Mouse (Mus musculus) forebrain, embryonic 10.5 days (tissue): ENCODE data around the gene Bach2. TPM values are rescaled to one million over a fixed set of nuclear protein-coding genes. Genes with fewer than 3 reads are reported as not detected.

Source experiments
- DNase-seq: peaks from one replicate; pipeline ENCODE4 v3.0.0-alpha.2; 2017; ENCODE audit warnings: low spot score; ENCODE audit errors: extremely low spot score
- H3K27ac ChIP-seq: fragments of 300-500 bp; sonication (generic); 2 replicates; pipeline ENCODE4 v1.5.1; 2016; ENCODE audit warnings: mild to moderate bottlenecking
- H3K27me3 ChIP-seq: fragments of 300-500 bp; sonication (generic); 2 replicates; pipeline ENCODE4 v1.6.1; 2016; ENCODE audit warnings: mild to moderate bottlenecking; ENCODE audit not compliant: poor library complexity, severe bottlenecking
- H3K36me3 ChIP-seq: fragments of 300-500 bp; sonication (generic); replicated peaks from 2 replicates; pipeline ENCODE4 v1.6.1; 2016; ENCODE audit warnings: mild to moderate bottlenecking, moderate library complexity
- H3K4me1 ChIP-seq: fragments of 300-500 bp; sonication (generic); 2 replicates; pipeline ENCODE4 v1.6.1; 2016
- H3K4me3 ChIP-seq: fragments of 300-500 bp; sonication (generic); 2 replicates; pipeline ENCODE4 v1.5.1; 2016; ENCODE audit warnings: mild to moderate bottlenecking, moderate library complexity
- H3K9me3 ChIP-seq: fragments of 300-500 bp; sonication (generic); 2 replicates; pipeline ENCODE4 v1.6.1; 2016; ENCODE audit warnings: mild to moderate bottlenecking, moderate library complexity
- WGBS: fragments of 180-500 bp; shearing (Covaris S2); methylation state at CpG from one replicate; pipeline ENCODE4 v1.1.7; 2016; 5-methylcytosine and 5-hydroxymethylcytosine counted together
- polyA plus RNA-seq: library from polyadenylated mRNA; unstranded; fragments of >200 nt; fragmentation: Nextera tagmentation; extraction: Ambion mirVana; gene quantifications from 2 replicates; pipeline ENCODE4 v1.2.1, GENCODE M21; 2016

The Bach2 gene
- polyA plus RNA-seq, 1 experiment from 2014 or later: 7.1 TPM

DNA sequence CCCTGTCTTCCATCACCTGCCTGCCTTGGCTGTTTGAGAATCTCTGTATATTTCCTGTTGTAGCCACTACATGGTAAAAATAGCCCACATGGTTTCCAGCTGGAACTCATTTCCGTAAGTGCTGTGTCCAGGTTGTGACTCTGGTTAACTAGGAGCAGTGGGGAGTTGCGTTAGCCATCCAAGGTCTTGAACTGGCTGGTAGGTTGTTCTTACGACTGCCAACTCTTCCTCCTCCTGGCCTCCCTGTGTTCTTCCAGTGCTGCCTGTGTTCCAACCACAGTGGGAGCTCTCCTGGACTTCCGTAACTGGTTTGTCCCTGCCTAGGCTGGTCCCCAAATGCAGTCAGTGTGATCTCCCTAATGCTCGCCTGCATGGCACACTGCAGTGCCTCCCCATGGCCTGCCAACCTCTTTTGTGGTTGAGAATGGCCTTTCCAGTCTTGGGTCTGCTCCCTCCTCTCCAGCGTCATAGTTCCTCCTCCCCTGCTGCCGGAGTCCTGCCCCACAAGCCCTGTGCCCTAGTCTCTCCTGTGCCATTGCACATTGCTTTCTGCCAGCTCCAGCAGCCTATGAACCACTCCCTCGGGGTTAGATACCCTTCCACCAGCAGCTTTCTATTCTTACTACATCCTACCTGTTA is 298.4 kb downstream of the Bach2 start:
- Histone ChIP-seq H3K27ac (peak overlapping the region; percentile 62), H3K36me3 (no peaks in the 10 kb centered on the region), H3K9me3 (no peaks in the 10 kb centered on the region), H3K27me3 (peaks cover 6% of the 10 kb centered on the region), H3K4me1 (peaks cover 47% of the 10 kb centered on the region), H3K4me3 (no peak overlapping the region)
- DNase-seq: no peak
- WGBS: 76% methylated on average over 8 of the region's 8 CpGs

DNA sequence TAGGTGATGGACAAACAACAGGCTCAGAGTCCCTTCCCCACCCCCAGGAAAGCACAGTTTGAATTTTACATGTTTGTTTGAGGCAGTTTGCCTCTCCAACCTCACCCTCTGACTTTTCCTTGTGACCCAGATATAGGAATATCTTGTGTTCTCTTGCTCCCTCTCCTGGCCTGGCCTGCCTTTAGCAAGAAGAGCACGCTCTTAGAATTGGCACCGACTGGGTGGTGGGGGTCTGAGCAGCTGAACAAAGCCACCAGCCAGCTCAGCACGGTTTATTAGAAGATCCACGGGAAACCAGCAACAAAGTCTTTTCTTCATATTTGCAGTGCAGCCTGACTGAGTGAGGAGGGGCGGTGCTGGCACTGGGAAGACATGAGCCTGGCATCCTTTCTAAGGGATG is 299.5 kb downstream of the Bach2 start:
- H3K27ac ChIP-seq: peak overlapping the region; percentile 65; the same call in 1 of the 2 replicates
- WGBS: 17% methylated on average over 5 of the region's 5 CpGs

DNA sequence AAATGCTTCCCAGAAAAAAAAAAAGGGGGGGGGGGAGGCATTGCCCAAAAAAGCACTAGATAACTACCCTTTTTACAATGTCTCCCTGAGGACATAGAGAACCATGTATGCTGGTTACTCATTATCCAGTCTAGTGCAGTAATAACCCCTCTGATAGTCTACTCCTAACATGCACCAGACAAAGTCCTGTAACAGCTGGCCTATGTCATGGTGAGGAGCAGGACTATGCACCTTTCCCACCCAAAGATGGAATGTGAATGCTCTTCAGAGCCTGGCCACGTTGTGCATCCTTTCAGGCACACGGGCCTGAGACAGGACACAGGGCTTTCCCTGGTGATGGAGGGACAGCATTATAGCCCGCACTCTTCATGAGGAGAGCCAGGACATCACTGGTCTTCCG is 299.9 kb downstream of the Bach2 start:
- 84% methylated on average over 4 of the region's 4 CpGs for WGBS
- Histone ChIP-seq H3K4me3 (no peak overlapping the region), H3K27me3 (peaks cover 6% of the 10 kb centered on the region), H3K4me1 (peaks cover 33% of the 10 kb centered on the region), H3K9me3 (no peaks in the 10 kb centered on the region), H3K36me3 (no peaks in the 10 kb centered on the region), H3K27ac (peak overlapping the region; percentile 65; the same call in 1 of the 2 replicates)
- no peak for DNase-seq

More for the DNA sequence above, 299.5 kb downstream of the Bach2 start:
- Histone ChIP-seq H3K4me3 (no peak overlapping the region), H3K9me3 (no peaks in the 10 kb centered on the region), H3K27me3 (peaks cover 6% of the 10 kb centered on the region), H3K4me1 (peaks cover 36% of the 10 kb centered on the region), H3K36me3 (no peaks in the 10 kb centered on the region)
- DNase-seq: peak; percentile 64

DNA sequence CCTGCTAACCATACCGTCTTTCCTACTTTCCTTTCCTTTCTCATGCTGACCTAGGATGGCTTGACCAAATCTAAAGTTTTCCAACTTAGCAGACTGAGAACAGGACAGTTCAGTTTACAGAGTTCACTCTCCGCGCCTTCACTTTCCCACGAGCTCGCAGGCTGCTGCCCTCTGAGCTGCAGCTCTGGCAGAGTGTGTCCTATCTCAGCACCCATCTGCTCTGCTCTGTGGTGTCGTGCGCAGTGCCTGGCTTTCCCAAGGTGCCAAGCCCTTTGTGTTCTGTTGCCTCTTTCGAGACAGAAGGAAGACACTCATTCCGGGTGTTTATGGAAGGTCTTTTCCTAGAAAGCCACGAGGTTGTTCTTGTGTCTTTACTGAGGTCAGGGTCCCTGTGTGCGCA is 300.4 kb downstream of the Bach2 start:
- Histone ChIP-seq H3K4me1 (peaks cover 30% of the 10 kb centered on the region), H3K9me3 (no peaks in the 10 kb centered on the region), H3K27me3 (peaks cover 6% of the 10 kb centered on the region), H3K4me3 (no peak overlapping the region), H3K36me3 (no peaks in the 10 kb centered on the region), H3K27ac (no peak overlapping the region)
- no peak for DNase-seq
- WGBS: 89% methylated on average over 11 of the region's 11 CpGs

DNA sequence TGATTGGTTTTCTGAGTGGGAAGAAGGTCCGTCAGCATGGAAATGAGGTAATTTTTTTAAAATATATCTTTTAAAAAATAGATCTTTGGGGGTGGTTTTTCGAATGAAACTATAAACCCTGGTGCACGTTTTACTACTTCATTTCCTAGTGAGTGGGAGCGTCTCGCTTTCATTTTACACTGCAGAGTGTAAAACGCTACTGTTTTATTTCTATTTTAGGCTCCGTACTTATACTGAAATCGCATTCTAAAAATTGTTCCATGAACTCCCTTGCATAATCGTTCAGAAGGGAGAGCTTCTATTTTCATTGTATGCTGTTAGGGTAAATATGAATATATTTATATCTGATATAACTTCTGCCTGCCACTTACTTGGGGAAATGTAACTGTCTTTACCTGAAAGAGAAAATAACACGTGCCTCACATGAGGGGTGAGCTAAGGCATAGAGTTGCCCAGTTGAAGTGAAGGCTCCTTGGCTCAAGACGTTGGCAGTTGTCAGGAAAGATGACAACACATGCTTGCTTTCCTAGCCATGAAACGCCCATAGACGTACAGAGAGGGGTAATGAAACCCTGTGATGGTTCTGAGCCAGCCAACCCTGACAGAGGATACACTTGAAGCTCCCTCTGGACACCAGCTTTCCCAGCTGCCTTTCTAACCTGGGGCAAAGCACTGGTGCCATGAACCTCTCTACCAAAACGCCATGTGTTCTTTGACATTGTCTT is 306.4 kb downstream of the Bach2 start:
- Histone ChIP-seq H3K27ac (no peak overlapping the region), H3K27me3 (no peaks in the 10 kb centered on the region), H3K36me3 (no peaks in the 10 kb centered on the region), H3K9me3 (0 out of 2 replicates have a peak, but pooled peaks cover 4% of the 10 kb centered on the region), H3K4me3 (no peak overlapping the region), H3K4me1 (peaks cover 4% of the 10 kb centered on the region; the same call in 1 of the 2 replicates)
- no peak for DNase-seq
- WGBS: 93% methylated on average over 14 of the region's 14 CpGs

DNA sequence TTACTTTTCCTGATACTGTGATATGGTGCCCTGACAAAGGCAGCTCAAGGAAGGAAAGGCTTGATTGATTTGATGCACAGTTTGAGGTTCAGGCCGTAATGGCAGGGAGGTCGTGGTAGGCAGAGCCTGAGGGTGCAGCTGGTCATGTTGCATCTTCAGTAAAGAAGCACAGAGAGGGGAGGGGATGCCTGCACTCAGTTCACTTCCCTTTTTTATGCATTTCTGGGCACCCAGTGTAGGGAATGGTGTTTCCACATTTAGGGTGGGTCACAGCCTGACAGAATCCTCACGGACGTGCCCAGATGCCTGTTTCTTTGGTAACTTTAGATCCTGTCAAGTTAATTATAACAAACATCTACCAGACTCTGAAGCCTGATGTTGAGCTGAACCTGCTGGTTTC is 306.9 kb downstream of the Bach2 start:
- WGBS: 87% methylated on average over 4 of the region's 4 CpGs
- Histone ChIP-seq H3K27me3 (no peaks in the 10 kb centered on the region), H3K27ac (no peak overlapping the region), H3K9me3 (0 out of 2 replicates have a peak, but pooled peaks cover 4% of the 10 kb centered on the region), H3K4me1 (peaks cover 4% of the 10 kb centered on the region; the same call in 1 of the 2 replicates), H3K4me3 (no peak overlapping the region), H3K36me3 (no peaks in the 10 kb centered on the region)
- DNase-seq: no peak

DNA sequence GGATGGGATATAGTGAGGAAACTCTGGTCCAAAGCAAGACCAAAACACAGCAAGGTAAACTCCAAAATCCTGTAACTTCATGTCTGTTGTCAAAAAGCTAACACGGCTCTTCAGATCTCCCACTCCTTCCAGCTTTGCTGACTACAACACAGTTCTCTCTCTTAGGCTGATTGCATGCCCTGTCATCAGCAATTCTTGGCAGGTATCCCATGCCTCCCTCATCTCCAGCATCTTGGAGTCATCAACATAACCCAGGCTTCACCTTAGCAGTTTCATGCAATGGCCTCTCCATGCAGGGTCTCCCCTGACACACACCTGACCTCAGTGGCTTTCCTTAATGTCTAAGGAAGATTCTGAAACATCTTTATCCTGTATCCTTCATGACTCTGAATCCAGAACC is 310.5 kb downstream of the Bach2 start:
- no peak for DNase-seq
- H3K4me3 ChIP-seq: no peak overlapping the region
- no peaks in the 10 kb centered on the region for H3K36me3 ChIP-seq
- no peak overlapping the region for H3K27ac ChIP-seq
- H3K27me3 ChIP-seq: no peaks in the 10 kb centered on the region
- 0 out of 2 replicates have a peak, but pooled peaks cover 4% of the 10 kb centered on the region for H3K9me3 ChIP-seq
- WGBS: 88% methylated on average over 1 of the region's 1 CpGs
- peaks cover 10% of the 10 kb centered on the region; the same call in 1 of the 2 replicates for H3K4me1 ChIP-seq

DNA sequence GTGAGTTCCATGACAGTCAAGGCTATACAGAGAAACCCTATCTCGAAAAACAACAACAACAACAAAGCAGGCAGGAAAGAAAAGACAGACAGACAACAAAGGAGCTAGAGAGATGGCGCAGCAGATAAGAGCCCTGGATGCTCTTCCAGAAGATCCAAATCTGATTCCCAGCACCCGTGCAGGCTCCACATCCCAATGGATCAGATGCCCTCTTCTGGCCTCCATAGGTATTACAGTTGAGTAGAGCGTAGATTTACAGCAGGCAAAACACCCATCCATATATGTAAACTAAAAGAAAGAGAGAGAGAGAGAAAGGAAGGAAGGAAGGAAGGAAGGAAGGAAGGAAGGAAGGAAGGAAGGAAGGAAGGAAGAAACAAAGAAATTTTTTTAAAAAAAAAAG is 312.7 kb downstream of the Bach2 start:
- Histone ChIP-seq H3K4me1 (peaks cover 12% of the 10 kb centered on the region; the same call in 1 of the 2 replicates), H3K27me3 (no peaks in the 10 kb centered on the region), H3K27ac (no peak overlapping the region), H3K9me3 (0 out of 2 replicates have a peak, but pooled peaks cover 4% of the 10 kb centered on the region), H3K36me3 (no peaks in the 10 kb centered on the region), H3K4me3 (no peak overlapping the region)
- DNase-seq: no peak
- 47% methylated on average over 4 of the region's 4 CpGs for WGBS

DNA sequence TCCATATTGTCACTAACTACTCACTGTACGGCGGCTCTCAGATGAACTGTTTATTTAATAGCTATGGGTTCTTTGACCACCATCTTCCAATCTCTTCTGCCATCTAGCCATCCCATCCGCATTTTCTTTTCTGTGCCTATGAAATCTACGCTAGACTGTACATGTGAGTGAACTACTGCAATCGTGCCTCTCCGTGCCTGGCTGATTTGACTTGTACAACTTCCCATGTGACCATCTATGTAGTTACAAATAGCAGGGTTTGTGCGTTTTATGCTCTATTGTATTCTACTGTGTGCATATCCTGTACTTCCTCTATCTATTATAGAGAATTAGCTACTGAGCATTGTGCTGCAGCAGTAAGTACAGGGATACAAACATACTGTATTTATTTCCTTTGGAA is 316.9 kb downstream of the Bach2 start:
- peaks cover 13% of the 10 kb centered on the region for H3K4me1 ChIP-seq
- no peak overlapping the region for H3K27ac ChIP-seq
- WGBS: 92% methylated on average over 7 of the region's 7 CpGs
- H3K9me3 ChIP-seq: no peaks in the 10 kb centered on the region
- H3K4me3 ChIP-seq: no peak overlapping the region
- no peak for DNase-seq
- no peaks in the 10 kb centered on the region for H3K36me3 ChIP-seq
- no peaks in the 10 kb centered on the region for H3K27me3 ChIP-seq

DNA sequence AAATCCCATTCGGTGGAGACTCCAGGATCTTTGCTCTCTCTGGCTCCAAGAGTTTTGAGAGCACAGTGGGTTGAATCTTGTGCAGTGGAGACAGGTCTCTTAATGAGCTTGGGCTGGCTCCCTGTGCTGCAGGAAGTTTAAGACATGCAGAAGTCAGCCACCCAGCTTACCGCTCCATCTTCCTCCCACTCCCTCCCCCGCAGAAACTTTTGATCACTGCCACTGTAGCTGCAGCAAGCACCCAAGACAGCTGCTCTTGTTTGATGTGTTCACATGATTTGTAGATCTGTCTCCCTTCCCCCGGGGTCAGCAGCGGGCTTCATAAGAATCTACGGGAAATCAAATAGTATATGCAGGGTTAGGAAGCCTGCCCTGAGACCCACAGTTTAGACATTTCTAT is 321.6 kb downstream of the Bach2 start:
- Histone ChIP-seq H3K27me3 (no peaks in the 10 kb centered on the region), H3K4me3 (no peak overlapping the region), H3K9me3 (no peaks in the 10 kb centered on the region), H3K4me1 (peaks cover 26% of the 10 kb centered on the region), H3K36me3 (peaks cover 27% of the 10 kb centered on the region), H3K27ac (no peak overlapping the region)
- no peak for DNase-seq
- WGBS: 75% methylated on average over 6 of the region's 6 CpGs

DNA sequence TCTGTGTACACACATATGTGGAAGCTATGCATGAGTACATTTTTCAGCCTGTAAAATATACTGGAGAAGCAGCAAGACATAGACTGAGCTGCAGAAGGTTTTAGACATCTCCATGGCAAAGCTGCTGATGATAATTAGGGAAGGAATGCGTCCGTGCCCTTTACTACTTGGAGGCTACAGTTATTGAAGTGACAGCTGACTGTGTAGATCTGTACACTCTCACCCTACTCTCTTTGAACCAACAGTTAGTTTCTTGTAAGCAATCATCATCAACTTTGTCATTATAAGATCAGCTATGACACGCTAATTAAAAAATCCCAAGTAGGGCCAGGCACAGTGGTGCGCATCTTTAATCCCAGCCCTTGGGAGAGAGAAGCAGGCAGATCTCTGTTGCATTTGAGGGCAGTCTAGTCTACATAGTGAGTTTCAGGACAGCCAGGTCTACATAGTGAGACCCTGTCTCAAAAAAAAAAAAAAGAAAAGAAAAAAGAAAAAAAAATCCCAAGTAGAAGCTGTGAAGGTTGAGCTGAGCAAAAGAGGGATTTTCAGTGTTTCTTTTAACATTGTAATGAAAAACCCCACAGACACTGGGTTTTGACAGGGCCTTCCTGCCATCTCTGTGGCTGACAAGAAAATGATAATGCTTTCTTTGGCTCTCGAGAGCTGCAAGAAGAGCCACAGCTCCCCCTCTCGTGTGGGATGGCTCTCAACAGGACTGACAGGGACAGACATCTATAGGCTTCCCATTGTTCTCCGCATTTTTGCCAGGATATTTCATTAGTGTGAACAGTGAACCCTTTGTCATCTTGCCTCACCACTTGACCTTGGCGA is 322.3 kb downstream of the Bach2 start:
- no peaks in the 10 kb centered on the region for H3K9me3 ChIP-seq
- H3K36me3 ChIP-seq: peaks cover 27% of the 10 kb centered on the region
- DNase-seq: no peak
- peaks cover 26% of the 10 kb centered on the region for H3K4me1 ChIP-seq
- no peak overlapping the region for H3K4me3 ChIP-seq
- WGBS: 67% methylated on average over 8 of the region's 8 CpGs
- 0 out of 2 replicates have a peak overlapping the region, but pooled peaks have one; percentile 40 for H3K27ac ChIP-seq
- no peaks in the 10 kb centered on the region for H3K27me3 ChIP-seq

DNA sequence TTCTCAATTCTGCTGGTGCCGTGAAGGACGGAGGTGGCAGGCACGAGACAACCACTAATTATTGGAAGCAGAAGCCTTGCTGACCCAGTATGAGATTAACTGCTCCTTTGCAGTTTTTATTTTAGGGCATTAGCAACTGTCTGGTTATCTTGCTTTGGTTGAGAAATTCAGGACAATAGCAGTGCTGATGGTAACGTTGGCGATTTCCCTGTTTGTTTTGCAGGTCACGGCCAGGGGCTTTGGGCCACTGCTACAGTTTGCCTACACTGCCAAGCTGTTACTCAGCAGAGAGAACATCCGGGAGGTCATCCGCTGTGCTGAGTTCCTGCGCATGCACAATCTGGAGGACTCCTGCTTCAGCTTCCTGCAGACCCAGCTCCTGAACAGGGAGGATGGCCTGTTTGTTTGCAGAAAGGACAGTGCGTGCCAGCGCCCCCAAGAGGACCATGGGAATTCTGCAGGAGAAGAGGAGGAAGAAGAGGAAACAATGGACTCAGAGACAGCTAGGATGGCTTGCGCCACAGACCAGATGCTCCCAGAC is 323.0 kb downstream of the Bach2 start:
- Histone ChIP-seq H3K27me3 (no peaks in the 10 kb centered on the region), H3K4me3 (no peak overlapping the region), H3K9me3 (no peaks in the 10 kb centered on the region), H3K4me1 (peaks cover 26% of the 10 kb centered on the region), H3K27ac (peak overlapping the region; percentile 40), H3K36me3 (peaks cover 27% of the 10 kb centered on the region)
- 62% methylated on average over 12 of the region's 12 CpGs for WGBS
- DNase-seq: peak; percentile 26
